Mouse (Mus musculus): Measurements from ENCODE around the gene Gtf3c1.

Gtf3c1 gene

GRCm38 (mm10) chr7:125622741-125623685 lies 84.6 kb downstream of the Gtf3c1 start:
- in situ Hi-C loops (cut with MboI, MseI), result loop anchor here (10.0 kb wide), 2 partner anchors 58 to 148 kb away; no protein-coding TSS in a partner anchor

- in situ Hi-C loops (cut with MboI, MseI), result loop anchor here (10.0 kb wide), 2 partner anchors 55 to 145 kb away; no protein-coding TSS in a partner anchor
Observed at GRCm38 (mm10) chr7:125620077-125620476, 87.5 kb downstream of the Gtf3c1 start.

GRCm38 (mm10) chr7:125618016-125618415 lies 89.6 kb downstream of the Gtf3c1 start:
- in situ Hi-C loops (cut with MboI, MseI), result no loop called here

GRCm38 (mm10) chr7:125615453-125615852 lies 92.1 kb downstream of the Gtf3c1 start:
- in situ Hi-C loops (cut with MboI, MseI), result no loop called here

GRCm38 (mm10) chr7:125613579-125613978 lies 94.0 kb downstream of the Gtf3c1 start:
- in situ Hi-C loops (cut with MboI, MseI), result no loop called here

- in situ Hi-C loops (cut with MboI, MseI), result no loop called here
Observed at GRCm38 (mm10) chr7:125608183-125608688, 99.3 kb downstream of the Gtf3c1 start.

- in situ Hi-C loops (cut with MboI, MseI), result no loop called here
Observed at GRCm38 (mm10) chr7:125607384-125608182, 100.0 kb downstream of the Gtf3c1 start.

- in situ Hi-C loops (cut with MboI, MseI), result no loop called here
Observed at GRCm38 (mm10) chr7:125606265-125607164, 101.1 kb downstream of the Gtf3c1 start.

GRCm38 (mm10) chr7:125605725-125606139 lies 101.8 kb downstream of the Gtf3c1 start:
- in situ Hi-C loops (cut with MboI, MseI), result no loop called here

GRCm38 (mm10) chr7:125604362-125605319 lies 102.9 kb downstream of the Gtf3c1 start:
- in situ Hi-C loops (cut with MboI, MseI), result no loop called here

GRCm38 (mm10) chr7:125603185-125603631 lies 104.4 kb downstream of the Gtf3c1 start, which contains the start of gene Il21r:
Gene Il21r (plus strand): TSS chr7:125603429.
- in situ Hi-C loops (cut with MboI, MseI), result no loop called here

GRCm38 (mm10) chr7:125601821-125602448 lies 105.6 kb downstream of the Gtf3c1 start:
- in situ Hi-C loops (cut with MboI, MseI), result no loop called here

- in situ Hi-C loops (cut with MboI, MseI), result no loop called here
Observed at GRCm38 (mm10) chr7:125601280-125601670, 106.3 kb downstream of the Gtf3c1 start.

- in situ Hi-C loops (cut with MboI, MseI), result no loop called here
Observed at GRCm38 (mm10) chr7:125600612-125601279, 106.8 kb downstream of the Gtf3c1 start.

- in situ Hi-C loops (cut with MboI, MseI), result no loop called here
Observed at GRCm38 (mm10) chr7:125600136-125600535, 107.4 kb downstream of the Gtf3c1 start.

- in situ Hi-C loops (cut with MboI, MseI), result loop anchor here (10.0 kb wide), 1 partner anchor 765 kb away; the partner anchor contains the start of gene Lat
Observed at GRCm38 (mm10) chr7:125599373-125599973, 108.1 kb downstream of the Gtf3c1 start.

GRCm38 (mm10) chr7:125597516-125598347 lies 109.8 kb downstream of the Gtf3c1 start:
- in situ Hi-C loops (cut with MboI, MseI), result loop anchor here (10.0 kb wide), 1 partner anchor 767 kb away; the partner anchor contains the start of gene Lat
